Mouse (Mus musculus): ENCODE results near the gene Acp2.

DNA sequence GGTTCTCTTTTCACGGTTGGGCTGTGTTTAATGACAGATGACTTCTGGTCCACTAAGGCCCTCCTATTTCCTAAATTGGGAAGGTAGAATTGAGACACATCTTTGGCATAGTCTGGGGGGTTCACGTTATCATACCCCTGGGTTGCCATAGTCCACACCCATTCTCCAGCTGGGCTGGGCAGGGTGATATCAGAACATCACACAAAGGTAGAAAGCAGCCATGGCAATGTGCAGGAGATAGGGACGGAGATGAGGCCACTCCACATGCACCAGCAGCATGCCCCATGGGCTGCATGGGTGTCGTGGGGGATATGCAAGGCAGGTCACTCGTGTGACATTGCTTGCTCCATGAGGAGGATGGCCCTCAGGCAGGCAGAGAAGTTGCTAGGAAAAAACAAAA is 39.2 kb upstream of the Acp2 start:
- TF ChIP-seq CTCF (IDR thresholded peaks at IDR 0.05; ENCODE audit: low read depth, low read length), result no peak
- no peak for TF ChIP-seq GATA1 (IDR thresholded peaks at IDR 0.05; ENCODE audit: borderline replicate concordance, low read length)
